Mouse (Mus musculus): ENCODE measurements around the gene Gm20388. TPM values are rescaled to one million over a fixed set of nuclear protein-coding genes. Genes with fewer than 3 reads are reported as not detected.

Gene Gm20388
- total RNA-seq, 2 experiments from 2014 or later, result 2.4 to 2.6 TPM

DNA sequence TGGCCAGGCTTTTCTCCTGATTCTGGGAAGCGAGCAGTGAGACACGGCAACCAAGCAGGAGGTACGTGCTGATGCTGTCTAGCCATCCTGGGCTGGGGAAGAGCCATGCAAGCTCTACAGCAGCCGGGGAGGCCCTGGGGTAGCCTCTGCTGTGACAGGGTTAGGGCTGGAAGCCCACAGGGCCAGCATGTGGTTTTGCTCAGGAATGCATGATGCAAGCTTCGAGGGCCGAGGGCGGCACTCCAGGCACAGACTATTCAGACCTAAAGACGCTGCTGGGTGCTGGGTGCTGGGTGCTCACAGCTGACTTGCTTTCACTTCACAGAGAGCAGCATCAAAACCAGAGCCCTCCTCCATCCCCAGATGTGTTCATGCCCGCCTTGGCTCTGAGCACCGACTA lies 1382.8 kb downstream of the Gm20388 start:
- intact Hi-C loops (cut with DNase I), result no loop called here
- no peak for TF ChIP-seq CTCF (IDR thresholded peaks at IDR 0.05)
- no peak overlapping the region for H3K27ac ChIP-seq
- H3K4me3 ChIP-seq, result no peak overlapping the region
- no peak for DNase-seq (ENCODE audit: extremely low spot score in 1 of 2, low spot score in 2 of 2)

DNA sequence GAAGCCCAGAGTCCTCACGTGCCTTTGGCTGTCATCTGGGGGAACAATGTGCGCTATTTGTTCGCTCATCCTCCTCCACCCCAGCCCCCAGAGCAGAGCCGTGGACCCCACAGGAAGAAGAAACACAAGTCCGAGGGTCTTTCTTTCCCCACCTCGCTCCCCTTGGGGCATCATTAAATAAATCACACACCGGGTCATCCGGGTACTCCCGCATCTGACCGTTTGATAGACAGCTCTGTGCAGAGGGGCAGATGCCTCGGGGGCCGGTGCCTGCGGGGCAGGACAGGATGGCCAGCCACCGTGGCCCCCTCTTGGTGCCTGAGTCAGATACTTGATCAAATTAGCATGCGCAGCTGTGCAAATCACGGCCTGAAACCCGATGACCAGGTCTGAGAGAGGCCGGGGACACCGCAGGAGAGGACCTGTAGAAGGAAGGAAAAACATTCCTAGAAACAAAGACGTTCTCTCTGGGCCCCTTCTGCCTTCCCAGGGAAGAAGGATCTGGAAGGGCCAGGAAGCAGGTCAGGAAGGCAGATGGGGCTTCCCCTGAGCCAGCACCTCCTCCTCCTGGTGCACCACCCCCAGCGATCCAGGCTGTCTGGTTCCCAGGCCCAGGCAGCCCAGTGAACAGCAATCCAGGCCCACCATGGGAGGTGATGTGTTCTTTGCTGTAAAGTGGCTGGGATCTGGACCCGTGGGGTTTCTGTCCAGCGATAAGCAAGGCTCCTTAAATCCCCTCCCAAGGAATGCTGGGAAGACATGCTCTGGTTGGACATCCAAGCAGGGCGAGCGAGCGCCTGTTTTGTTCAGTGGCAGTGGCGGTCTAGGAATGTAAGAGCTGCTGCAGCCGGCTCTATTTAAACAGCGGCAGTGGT lies 1383.8 kb downstream of the Gm20388 start:
- intact Hi-C loops (cut with DNase I), result no loop called here
- TF ChIP-seq CTCF (IDR thresholded peaks at IDR 0.05), result no peak
- Histone ChIP-seq H3K4me3 (no peak overlapping the region), H3K27ac (no peak overlapping the region)
- DNase-seq (ENCODE audit: extremely low spot score in 1 of 2, low spot score in 2 of 2), result no peak

- no peak for DNase-seq (ENCODE audit: extremely low spot score in 1 of 2, low spot score in 2 of 2)
- intact Hi-C loops (cut with DNase I), result no loop called here
- Histone ChIP-seq H3K27ac (no peak overlapping the region), H3K4me3 (no peak overlapping the region)
- no peak for TF ChIP-seq CTCF (IDR thresholded peaks at IDR 0.05)
Observed at GRCm38 (mm10) chr8:121296082-121296481, 1385.4 kb downstream of the Gm20388 start.

DNA sequence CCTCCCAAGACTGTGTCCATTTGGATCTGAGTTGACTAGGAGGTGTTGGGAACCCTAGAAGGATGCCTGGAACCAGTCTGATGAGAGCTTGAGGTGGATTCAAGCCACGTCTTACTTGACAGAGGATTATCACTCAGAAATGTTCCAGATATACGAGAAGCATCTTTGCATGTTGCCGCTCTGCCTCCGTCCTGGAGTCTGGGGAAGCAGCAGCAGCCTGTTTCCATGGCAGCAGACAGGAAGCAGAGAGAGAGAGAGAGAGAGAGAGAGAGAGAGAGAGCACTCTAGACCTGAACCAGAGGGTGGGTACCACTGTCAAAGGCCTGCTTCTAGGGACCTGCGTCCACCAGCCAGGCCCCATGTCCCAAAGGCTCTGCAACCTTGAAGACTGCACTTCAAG lies 1386.0 kb downstream of the Gm20388 start:
- intact Hi-C loops (cut with DNase I), result no loop called here
- no peak for DNase-seq (ENCODE audit: extremely low spot score in 1 of 2, low spot score in 2 of 2)
- peak overlapping the region; percentile 63; the same call in 1 of the 2 replicates for H3K27ac ChIP-seq
- H3K4me3 ChIP-seq, result no peak overlapping the region
- no peak for TF ChIP-seq CTCF (IDR thresholded peaks at IDR 0.05)

- intact Hi-C loops (cut with DNase I), result no loop called here
- peak overlapping the region; percentile 63; the same call in 1 of the 2 replicates for H3K27ac ChIP-seq
- TF ChIP-seq CTCF (IDR thresholded peaks at IDR 0.05), result no peak
- H3K4me3 ChIP-seq, result no peak overlapping the region
- DNase-seq (ENCODE audit: extremely low spot score in 1 of 2, low spot score in 2 of 2), result no peak
Observed at GRCm38 (mm10) chr8:121297299-121297698, 1386.7 kb downstream of the Gm20388 start.

DNA sequence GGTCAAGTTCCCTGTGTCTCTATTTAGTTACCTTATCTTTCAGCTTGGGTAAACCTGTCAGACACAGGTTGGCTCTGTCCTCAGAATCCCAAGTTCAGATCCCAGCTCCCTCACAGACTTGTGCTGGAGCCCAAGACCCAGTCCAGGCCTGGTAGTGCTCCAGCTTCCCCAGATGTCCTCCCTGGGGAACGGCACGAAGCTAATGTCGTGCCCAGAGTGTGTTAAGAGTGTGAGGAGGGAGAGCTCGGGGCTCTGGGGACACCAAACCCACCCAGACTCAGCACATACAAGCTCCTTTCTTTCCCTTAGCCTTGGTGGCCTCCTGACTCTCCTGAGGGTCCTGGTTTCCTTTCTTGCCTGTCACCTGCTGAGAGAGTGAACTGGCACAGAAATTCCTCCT lies 1389.4 kb downstream of the Gm20388 start:
- intact Hi-C loops (cut with DNase I), result no loop called here
- Histone ChIP-seq H3K4me3 (no peak overlapping the region), H3K27ac (no peak overlapping the region)
- TF ChIP-seq CTCF (IDR thresholded peaks at IDR 0.05), result no peak
- DNase-seq (ENCODE audit: extremely low spot score in 1 of 2, low spot score in 2 of 2), result no peak

DNA sequence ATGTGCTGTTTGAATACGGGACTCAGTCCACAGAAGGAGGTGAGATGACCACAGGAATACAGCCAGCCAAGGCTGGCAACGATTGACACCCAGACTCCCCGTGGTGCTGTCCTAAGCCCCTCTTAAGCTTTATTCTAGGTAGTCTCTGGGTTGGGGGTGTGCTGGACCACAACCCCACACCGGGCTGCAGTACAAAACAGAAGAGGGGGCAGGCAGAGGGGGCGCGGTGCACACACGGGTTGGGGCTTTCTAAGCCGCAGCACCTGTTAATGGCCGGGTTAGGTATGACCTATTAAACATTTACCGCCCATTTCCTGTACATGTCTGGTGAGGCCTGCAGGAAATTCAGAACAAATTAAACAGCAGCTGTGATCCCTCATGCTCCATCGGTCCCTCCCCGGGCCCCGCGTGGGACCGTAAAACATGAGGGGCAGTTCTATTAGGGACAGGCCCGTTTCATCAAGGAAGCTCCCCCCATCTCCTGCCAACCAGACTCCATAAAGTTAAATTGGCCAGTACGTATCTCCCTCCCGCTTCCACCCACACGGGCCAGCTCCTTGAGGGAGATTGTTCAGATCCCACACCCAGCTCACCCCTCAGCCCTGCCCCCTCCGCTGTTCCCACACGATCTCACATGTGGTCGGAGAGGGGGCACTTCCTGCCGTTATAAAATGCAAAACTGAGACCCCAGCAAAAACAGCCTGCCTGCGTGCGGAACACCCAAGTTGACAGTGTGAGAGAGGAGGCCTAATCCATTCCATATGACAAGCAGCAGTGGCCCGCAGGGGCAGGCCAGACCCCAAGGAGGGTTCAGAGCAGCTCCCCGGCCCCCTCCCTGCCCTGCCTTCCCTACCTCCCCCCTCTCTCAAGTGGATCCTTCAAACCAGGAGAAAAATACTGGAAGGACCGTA lies 1390.1 kb downstream of the Gm20388 start:
- TF ChIP-seq CTCF (IDR thresholded peaks at IDR 0.05), result no peak
- H3K27ac ChIP-seq, result no peak overlapping the region
- no peak overlapping the region for H3K4me3 ChIP-seq
- intact Hi-C loops (cut with DNase I), result no loop called here
- no peak for DNase-seq (ENCODE audit: extremely low spot score in 1 of 2, low spot score in 2 of 2)

DNA sequence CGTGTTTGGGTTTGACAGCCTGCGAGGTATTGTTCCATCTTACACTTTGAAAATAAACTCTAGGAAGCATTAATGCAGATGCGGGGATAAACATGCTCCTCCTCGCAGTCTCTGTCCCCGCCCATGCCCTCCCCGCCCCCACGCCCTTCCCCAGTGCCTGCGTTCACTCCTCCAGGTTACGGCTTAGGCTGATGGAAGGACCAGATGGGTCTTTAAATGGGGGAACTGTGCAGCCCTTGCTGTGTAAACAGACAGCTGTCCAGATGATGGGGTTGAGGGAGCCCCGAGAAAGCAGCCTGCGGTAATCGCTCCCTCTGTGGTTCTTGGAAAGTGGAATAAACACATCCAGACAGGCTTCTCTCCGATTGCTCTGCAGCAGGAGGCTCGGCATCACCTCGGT lies 1390.8 kb downstream of the Gm20388 start:
- H3K4me3 ChIP-seq, result no peak overlapping the region
- DNase-seq (ENCODE audit: extremely low spot score in 1 of 2, low spot score in 2 of 2), result no peak
- TF ChIP-seq CTCF (IDR thresholded peaks at IDR 0.05), result no peak
- intact Hi-C loops (cut with DNase I), result no loop called here
- H3K27ac ChIP-seq, result no peak overlapping the region

- DNase-seq (ENCODE audit: extremely low spot score in 1 of 2, low spot score in 2 of 2), result no peak
- Histone ChIP-seq H3K27ac (no peak overlapping the region), H3K4me3 (no peak overlapping the region)
- intact Hi-C loops (cut with DNase I), result no loop called here
- no peak for TF ChIP-seq CTCF (IDR thresholded peaks at IDR 0.05)
Observed at GRCm38 (mm10) chr8:121301978-121302649, 1391.5 kb downstream of the Gm20388 start.

DNA sequence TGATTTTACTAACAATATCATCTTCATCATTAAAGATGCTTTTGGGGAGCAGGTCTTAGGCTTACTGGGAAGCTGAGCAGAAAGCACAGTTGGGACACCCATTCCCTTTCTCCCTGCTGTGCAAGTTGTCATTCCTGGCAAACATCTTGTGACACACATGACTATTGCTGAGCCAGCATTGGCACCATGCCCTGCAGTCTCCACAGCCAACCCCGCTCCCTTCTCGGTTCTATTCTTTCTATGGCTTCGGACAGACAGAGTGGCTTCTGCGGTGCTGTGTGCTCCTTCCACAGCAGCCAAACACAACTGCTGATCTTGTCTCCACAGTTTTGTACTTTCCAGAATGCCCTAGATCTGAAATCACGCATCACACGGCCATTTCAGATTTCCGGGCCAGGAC lies 1397.1 kb downstream of the Gm20388 start:
- no peak overlapping the region for H3K4me3 ChIP-seq
- H3K27ac ChIP-seq, result no peak overlapping the region
- DNase-seq (ENCODE audit: extremely low spot score in 1 of 2, low spot score in 2 of 2), result no peak
- intact Hi-C loops (cut with DNase I), result no loop called here
- TF ChIP-seq CTCF (IDR thresholded peaks at IDR 0.05), result no peak

DNA sequence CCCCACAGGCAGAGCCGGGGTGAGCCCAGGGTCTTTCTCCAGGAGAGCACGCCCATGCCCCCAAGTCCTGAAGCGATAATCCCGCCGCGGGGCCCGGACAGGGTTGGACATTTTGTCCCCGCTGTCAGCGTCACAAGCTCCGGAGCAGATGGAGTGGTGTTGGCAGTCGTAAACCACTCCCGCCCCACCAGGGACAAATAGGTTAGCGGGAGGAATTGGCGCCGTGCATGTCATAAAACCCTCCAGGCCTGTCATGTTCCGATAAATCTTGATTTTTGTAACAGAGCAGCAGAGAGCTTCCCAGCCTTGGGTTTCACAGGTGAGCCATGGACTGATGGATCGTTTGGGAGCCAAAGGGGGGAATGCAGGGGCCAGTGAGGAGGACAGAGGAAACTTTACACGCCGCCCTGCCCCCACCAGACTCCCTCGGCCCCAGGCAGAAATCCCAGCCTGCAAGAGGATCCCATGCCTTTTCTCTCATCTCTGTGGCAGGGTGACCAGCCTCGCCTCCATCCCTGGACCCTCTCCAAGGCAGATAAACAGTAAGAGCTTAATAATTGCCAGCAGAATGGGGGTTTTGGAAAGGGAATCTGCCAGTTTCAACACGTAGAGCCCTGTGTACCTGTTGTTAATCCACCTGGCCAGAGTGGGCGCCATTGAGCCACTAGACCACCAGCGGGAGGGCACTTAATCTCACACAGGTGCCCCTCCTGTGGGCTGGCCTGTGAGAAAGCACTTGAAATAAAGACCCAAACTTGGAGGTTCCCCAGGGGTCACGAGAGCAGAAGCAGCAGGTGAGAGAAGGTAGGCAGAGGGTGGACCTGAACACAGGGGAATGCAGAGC lies 1400.6 kb downstream of the Gm20388 start:
- Histone ChIP-seq H3K27ac (no peak overlapping the region), H3K4me3 (no peak overlapping the region)
- no peak for DNase-seq (ENCODE audit: extremely low spot score in 1 of 2, low spot score in 2 of 2)
- intact Hi-C loops (cut with DNase I), result no loop called here
- no peak; the same call in 1 of the 2 replicates for TF ChIP-seq CTCF (IDR thresholded peaks at IDR 0.05)
